Mouse (Mus musculus): Measurements from ENCODE around the gene Abca4.
"Not testable (repeated sequence)": the region's sequence is repeated elsewhere in the genome, so short reads cannot be mapped to it uniquely, and the experiment has no call there.

Abca4 gene

DNA sequence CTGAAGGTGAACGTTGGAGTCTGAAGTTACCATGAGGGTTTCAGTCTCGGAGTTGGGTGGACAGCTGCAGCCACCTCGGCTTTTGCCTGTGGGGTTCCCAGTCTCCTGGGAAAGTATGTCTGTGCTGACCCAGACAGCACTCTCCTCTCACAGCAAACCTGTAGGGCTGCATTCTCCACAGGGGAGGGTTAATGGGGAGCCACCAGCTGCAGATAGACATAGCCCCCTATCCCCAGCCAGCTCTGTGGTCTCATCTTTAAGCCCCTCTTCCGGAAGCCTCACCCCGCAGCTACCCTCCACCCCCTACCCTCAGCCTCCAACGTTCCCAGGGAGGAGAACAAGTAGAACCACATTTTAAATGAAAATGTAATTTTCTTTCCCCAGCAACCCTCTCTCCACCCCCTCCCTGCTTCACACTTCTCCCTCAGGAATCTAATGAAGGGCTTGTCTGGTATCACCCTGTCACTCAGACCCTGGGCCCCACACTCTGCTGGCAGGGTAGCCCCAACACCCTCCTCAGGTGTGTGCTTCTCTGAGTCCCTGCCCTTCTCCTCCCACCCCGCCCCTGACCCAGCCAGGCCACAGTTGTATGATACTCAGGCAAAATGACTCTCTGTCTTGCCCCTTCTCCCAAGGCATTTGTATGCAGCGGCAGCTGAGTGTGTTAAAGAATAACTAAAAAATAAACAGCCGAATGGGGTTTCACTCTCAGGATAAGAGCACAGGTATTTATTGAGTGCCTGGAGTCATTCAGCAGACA is 14.4 kb downstream of the Abca4 start:
- DNase-seq = no peak

DNA sequence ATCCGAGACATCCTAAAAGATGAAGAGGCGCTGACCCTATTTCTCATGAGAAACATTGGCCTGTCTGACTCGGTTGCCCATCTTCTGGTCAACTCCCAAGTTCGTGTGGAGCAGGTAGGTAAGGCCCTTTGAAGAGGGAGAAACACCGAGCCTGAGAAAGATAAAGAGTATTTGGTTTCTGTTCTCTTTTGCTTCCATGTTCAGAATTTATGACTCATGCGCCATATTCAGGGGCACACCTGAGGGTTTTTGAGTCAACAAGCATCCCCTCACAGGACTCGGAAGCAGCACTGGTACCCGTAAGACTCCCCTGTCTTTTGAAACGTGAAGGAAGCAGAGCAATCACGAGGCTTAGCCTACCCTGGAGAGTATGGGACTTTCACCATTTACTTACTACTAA is 18.3 kb downstream of the Abca4 start:
- DNase-seq = no peak

DNA sequence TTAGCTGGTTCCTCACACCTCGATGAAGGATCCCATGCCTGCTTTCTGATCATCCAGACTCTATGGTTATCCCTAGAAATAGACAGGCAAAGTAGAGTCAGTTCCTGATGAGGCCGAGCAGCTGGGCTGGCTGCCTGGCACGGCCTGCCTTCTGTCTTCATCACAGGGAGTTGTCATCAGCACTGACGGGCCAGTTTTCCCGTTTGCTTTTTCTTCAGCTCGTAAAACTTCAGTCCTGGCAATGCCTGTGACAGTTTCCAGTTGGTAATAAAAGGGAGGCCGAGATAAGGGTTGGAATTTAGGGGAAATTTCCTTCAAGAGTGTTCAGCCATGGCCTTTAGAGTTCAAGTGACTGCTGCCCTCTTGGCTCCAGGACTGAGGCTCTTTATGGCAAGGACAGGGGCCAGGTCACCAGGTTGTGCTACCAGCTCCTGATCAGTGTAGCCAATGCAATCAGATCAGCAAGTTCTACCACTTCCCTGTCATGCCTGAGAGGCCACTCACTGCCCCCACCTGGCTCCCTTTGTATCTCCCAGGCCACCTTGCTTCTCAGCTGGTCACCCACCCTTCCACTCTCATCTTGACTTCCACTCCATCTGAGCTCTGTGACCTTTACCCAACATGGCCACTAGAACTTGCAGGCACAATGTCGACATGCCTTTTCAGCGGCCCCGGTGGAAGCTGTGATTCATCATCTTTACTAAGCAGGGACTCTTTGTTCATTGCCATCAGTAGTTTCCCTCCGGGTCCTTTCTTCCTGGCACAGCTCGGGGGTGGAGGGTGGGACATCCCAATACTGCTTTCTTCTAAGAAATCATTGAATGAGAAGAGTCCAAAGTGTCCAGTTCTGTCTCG is 20.5 kb downstream of the Abca4 start:
- DNase-seq = no peak

DNA sequence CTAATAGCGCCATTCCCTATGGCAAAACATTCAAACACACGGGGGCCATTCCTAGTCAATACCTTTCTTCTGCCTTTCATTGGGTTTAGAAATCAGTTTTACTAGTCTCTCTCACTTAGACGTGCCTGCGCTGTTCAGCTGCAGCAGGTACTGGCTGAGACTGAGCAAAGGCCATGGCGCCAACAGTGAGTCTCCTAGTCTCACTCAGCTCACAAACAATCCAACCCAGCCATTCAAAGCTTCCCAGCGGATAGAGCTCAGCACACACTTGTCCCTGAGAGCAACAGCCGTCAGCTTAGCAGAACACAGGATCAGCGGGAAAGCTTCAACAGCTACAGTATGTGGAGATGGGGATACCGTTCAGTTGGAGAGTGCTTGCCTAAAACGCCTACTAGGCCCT is 27.5 kb downstream of the Abca4 start:
- no peak for DNase-seq

DNA sequence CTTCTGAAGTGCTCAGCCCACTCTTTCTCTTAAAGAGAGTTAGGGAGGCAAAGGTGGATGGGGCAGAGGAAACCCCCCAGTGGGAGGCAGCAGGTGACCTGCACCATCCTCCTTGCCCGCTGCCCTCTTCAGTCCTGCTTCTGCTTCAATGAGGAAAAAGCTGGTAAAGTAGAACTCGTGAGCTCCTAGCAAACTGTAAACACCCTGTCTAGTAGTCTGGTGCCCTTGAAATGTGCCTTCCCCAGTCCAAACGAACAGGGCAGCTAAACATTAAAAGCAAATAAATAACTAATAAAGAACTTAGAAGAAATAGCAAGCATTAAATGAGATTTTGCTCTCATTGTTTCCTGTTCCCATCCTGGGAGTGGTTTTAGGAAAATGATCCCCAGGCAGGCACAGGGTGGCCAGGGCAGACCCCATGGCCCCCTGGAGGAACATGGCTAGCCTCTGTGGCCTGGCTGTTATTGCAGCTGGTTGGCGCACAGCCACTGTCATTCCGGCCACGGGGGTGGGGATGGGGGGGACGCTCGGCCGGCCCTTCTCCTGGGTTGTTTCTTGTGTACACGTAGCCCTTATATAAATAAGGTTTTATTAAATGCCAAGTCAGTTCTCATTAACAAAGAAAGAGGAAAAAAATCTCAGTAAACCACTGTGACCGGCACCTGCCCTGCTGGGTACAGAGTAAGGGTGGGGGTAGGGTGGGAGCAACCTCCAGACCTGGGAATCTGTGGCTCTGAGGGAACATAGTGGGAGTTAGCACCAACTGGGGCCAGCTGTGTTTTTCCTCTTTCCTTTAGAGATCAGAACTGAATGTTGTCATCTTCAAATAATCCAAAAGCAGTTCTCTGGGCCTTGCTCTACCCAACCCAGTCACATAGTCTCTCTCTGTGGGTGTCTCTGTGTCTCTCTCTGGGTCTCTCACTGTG is 28.7 kb downstream of the Abca4 start:
- DNase-seq = no peak

DNA sequence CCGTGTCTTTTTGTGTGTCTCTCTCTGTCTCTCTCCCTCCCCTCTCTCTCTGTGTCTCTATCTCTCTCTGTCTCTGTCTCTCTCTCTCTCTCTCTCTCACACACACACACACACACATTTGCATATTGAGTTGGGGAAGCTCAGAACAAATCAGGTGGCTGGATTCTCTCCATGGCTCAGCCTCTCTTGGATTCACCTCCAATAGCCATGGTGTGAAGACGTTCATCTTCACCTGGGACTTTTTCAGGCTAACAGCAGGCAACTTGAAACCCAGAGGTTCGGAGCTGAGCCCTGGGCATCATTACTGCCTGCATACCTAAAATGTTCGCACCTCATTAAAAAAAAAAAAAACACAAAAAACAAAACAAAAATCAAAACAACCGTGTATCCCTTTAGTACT is 29.4 kb downstream of the Abca4 start:
- no peak for DNase-seq

DNA sequence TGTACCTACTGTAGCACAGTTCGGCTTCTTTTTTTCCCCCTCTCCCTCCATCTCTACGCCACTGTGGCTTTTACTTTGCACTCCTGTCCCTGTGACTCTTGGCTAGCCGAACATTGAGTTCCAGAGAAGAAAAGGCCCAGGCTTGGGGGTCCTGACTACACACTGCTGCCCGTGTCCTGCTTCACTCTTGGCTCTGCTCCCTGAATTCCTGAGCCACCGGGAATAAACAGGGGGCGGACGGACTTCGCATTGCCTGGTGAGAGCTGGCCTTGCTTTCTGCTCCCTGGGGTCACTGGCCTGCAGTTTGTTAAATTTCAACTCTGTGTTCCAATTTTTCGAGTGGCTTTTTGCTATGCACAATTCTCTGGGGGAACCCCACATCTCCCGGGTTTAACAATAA is 30.1 kb downstream of the Abca4 start:
- DNase-seq = no peak

DNA sequence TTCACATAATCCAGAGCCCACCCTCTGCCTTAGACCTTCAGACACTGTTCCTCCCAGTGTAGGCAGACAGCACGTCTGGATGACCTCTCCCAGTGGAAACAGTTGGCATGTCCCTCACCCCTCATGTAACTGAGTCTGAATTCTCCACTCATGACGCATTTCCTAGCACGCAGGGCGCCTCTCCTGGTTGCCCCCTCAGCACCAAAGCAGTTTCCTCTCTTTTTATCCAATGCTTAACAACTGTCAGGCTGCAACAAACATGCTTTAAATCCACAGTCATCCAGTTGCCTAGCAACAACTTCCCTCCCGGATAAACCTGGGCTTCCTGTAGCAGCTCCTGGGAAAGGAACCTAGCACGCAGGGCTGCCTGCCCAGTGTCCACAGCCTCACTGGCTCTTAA is 33.9 kb downstream of the Abca4 start:
- DNase-seq = no peak

DNA sequence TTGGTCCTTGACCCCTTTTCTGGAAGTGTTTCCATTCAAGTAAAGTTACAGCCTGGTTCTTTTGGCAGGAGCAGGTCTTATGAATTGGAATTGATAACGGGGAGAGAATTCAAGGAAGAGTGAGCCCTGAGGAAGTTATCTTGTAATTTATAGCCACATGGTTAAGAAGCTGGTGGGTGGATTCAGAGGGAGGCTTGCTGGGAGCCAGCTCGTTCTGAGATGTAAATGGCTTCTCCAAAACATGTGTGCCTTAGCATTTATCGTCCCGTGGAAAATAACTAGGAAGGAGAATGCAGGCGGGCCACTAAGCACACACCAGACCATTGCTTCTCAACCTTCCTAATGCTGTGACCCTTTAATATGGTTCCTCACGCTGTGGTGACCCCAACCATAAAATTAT is 34.9 kb downstream of the Abca4 start:
- DNase-seq = no peak

DNA sequence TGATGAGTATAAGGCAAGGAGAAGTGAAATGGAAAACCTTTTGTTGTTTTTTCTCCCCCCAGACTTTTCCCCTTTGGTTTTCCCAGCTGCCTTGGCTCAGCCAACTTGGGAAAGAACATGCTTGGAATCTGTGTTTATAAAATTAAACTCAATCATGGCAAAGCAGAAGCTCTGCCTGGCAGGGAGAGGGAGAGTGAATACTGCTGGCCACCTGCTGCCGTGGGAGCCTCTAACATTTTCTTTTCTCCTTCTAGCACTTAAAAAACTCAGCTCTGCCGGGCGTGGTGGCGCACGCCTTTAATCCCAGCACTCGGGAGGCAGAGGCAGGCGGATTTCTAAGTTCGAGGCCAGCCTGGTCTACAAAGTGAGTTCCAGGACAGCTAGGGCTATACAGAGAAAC is 37.4 kb downstream of the Abca4 start:
- DNase-seq = not testable (repeated sequence)

DNA sequence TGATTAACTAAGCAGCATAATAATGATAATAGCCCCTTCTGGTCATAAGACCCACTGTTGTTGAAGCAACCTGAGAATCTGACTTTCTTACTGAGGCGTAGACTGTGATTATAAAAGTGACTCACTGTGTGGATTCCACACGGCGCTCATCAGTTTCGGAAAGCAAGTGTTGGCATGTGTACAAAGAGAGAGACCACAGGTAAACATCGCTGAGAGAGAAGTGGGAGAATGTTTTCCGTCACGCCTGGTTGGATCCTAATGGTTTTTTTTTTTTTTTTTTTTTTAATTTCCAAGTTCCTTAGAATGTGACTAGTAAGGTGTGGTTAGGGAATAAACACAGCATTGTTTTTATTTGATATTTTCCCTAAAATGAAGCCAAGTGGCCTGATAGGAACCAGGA is 38.1 kb downstream of the Abca4 start:
- DNase-seq = no peak

DNA sequence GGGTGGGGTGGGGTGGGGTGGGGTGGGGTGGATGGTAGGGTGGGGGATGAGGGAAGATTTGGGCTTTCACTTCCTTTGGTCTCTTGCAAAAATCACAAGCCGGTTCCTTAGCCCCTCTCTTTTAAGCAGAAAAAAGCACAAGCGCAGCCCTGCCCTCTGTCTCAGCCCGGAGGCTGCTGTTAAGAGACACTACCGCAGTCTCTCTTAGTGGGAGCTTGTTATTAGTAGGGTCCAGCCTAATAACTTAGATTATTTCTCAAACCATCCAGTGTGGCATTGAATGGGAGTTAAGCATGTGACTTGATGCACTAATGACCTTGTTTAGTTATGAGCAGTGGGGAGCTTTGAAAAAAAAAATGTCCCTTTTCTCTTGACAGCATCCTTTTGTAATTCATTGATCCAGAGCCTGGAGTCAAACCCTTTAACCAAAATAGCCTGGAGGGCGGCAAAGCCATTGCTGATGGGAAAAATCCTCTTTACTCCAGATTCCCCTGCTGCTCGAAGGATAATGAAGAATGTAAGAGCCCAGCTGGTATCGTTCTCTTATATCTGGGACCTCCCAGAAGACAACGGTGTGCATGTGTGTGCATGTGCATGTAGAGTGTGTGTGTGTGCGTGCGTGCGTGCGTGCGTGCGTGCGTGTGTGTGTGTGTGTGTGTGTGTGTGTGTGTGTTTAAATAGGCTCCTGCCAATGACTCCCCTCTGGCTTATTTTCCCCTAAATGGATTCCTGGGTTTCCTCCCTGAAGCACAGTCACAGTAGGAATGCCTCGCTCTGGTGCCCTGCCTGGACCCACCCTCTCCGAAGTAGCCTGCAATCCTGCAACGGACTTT is 41.1 kb downstream of the Abca4 start:
- no peak for DNase-seq

DNA sequence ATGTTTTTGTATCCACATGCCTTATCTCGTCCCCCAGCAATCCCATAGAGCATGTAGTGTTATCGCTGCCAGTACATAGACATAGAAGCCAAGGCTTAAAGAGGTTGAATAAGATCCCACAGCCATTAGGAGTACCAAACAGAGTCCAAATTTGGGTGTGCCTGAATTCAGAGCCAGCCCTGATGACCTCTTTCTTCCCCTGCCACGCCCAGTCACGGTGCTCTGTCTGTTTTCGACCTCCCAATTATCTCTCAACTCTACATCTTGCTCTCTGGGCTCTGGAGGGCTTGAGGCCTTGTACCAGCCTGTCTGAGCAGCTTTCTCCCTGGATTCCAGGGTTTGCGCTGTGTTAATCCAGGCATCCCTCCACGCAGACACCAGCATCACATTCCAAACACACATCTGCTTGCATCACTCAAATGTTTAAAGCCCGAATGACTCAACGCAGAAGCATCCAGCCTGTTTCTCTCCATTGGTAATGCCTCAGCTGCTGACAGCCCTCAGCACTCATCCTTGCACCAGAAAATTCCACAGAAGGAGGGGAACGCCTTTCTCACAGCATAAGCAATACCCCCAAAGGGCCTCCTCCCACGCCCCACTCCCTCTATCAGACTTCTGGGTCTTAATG is 43.9 kb downstream of the Abca4 start:
- DNase-seq = no peak

DNA sequence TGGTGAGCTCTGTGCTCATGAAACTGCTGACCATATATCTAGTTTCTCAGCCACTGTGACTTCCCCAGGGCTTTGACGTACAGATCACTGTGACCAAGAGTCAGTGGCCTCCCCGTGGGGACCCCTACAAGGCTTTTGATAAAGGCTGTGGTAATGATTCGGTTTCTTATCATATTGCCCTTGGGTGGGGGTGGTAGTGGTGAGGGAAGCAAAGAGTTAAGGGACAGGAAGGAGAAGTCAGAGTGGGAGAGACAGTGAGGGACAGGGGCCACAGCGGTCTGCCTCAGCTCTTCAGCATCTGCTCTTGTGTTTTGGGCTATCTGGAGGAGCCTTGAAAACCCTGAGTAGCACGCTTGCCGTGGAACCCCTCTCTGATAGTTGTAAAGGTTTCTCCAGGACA is 46.1 kb downstream of the Abca4 start:
- DNase-seq = no peak

DNA sequence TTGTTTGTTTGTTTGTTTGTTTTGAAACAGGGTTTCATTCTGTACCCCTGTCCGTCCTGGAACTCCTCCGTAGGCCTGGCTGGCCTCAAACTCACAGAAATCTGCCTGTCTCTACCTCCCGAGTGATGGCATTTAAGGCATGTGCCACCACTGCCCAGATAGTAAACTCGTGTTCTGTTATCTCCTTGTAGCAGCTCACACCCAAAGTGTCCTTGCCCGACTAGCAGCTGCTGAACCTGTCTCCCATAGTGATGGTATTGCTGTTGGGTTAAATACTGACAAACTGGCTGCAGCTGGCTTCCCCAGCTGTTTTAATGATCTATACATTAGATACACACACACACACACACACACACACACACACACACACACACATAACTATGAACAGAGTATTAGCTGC is 55.5 kb downstream of the Abca4 start:
- no peak for DNase-seq

DNA sequence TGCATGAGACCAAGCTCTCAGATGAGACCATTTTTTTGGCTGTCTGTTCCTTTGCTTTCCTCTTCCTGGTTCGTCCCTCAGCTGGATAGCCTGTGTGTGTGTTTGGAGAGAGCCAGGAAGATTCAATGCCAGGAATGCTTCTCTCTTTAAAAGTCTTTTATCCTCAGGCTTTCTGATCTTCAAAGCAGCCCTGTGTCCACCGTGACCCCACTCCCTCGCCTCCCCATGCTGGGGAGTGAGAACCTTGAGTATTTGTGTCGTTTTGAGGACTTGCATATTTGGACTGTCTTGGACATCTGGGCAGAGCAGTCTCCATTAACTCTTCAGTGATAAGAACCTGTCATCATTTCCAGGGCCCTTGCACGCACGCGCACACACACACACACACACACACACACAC is 57.8 kb downstream of the Abca4 start:
- no peak for DNase-seq

DNA sequence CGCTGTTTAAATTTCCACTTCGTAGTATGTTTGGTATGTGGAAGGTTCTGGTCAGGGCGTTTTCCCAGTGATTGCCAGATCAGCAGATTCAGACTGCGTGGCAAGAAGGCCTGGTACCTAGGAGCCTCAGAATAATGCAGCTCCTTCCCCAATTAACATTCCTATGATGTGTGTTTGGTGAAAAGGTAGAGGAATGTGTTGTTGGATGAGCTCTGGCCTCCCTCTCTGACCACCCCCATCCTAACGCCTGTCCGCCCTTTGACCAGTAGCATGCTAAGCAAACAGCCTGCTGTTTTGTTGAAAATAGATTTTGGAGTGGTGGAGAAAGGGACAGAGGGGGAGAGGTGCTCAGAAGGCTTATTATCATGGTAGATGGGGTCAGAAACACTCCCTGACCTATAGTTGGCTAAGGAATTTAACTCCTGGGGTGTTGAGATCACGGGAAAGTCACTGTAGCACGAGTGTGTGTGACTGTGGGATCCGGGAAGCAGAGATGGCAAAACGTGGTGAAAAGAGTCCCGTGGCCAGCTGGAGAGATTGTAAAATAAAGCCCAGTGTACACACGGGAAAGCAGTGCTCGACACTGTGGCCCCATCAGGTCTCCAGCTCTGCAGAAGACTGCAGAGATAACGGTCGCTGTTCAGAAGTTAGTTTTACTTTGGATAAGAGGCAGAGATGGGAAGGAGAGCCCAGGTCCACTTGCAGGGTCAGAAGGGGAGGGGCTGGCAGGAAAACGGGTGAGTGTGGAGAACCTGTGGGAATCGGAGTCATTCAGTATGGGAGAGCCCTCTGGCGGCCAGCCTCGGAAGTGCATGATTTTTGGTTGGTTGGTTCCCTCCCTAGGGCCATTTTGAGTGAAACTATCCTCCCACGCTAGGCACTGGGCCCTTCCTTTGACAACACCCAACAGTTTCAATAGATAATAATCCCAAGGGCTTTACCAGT is 59.9 kb downstream of the Abca4 start:
- peak; percentile 78 for DNase-seq

DNA sequence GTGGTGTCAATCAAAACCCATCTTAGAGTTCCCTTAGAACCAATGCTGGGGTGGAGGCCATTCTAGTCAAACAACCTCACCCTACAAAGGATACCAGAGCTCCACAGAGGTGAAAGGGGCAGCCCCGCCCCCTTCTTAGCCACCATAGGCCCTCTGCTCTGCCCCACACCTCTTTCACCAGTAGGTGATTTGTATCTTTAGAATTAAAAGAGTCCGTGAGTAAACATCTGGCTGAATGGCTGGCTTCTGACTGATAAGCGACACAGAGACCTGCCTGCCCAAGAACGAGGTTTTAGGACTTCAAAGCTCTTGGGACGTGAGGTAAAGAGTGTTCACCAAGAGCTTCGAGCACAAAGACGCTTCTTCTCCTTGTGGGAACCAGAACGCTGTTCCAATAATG is 62.7 kb downstream of the Abca4 start:
- no peak for DNase-seq

DNA sequence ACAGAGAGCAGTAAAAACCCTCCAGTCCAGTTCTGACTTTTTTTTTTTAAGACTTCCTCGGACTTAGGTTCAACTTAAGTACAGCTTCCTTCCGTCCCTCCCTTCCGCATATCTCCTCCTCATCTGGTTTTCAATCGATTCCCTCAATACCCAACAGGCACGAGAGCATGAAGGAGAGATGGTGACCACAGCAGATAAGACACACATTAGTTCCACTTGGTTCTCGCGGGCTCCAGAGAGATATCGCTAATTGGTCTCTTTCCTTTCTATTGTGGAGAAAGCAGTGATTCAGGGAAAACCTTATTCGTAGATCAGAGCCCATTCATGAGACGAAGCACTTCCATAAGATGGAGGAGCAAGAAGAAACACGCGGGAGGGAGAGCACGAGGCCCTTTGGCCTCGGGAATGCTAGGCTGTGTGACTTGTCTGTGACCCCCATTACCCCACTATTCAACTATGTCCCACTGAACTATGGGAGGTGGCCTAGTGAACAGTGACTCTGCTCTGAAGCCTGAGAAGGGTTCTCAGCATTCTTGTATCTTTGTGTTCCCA is 63.5 kb downstream of the Abca4 start:
- DNase-seq = no peak

DNA sequence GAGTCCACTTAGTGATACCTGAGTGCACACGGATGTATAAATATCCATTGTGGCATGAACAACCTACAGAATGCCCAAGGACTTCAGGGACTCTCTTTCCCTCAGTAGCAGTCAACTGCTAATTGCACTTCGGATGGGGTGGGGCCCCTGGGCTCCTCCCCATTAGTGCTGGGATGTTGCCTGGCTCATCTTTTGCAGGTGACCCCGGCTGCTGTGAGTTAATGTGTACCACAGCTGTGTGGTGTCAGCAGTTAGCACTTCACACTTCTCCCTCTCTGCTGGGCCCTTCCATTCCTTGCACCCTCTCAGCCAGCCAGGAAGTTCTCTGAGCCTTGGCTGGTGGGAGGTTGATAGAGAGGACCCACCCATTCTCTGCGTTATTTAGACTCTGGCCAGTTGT is 65.2 kb downstream of the Abca4 start:
- no peak for DNase-seq
